Mouse (Mus musculus): ENCODE measurements around the gene Vps26a.
A peak's percentile ranks its signal among the peaks of the same experiment; 100 is the strongest.
"Not testable (repeated sequence)": the region's sequence is repeated elsewhere in the genome, so short reads cannot be mapped to it uniquely, and the experiment has no call there.

The Vps26a gene

DNA sequence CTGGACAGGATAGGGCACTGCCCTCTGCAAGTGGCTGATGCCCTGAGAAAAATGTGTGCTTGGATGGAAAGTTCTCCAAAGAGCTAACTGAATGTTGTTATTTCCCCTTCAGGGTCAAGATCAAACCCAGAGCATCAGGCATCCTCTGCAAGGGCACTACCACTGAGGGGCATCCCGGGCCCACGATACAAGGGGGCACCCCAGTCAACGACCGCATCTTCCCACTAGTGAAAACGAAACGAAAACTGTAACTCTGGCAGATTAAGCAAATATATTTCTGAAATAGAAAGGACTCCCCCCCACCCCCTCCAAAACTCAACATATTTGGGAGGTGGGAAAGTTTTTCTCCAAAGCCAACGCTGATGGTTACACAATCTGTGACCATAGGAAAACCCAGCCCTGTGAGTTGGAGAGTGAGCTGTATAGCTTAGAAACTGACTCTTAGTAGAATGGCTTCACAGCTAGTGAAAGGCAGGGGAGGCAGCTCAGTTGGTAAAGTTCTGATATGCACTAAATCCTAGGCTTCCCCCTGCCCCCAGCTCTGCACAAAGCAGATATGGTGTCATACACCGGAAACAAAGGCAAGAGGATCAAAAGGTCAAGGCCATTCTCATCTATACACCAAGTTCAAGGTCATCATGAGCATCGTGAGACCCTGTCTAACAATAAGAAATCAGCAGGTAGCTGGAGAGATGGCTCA lies 14.5 kb upstream of the Vps26a start:
- no peak for DNase-seq

GRCm38 (mm10) chr10:62500088-62500915 lies 13.7 kb upstream of the Vps26a start:
- DNase-seq, result peak; percentile 48 to 53

- not testable (repeated sequence) for DNase-seq
Measured at GRCm38 (mm10) chr10:62491681-62492080, 5.1 kb upstream of the Vps26a start.

DNA sequence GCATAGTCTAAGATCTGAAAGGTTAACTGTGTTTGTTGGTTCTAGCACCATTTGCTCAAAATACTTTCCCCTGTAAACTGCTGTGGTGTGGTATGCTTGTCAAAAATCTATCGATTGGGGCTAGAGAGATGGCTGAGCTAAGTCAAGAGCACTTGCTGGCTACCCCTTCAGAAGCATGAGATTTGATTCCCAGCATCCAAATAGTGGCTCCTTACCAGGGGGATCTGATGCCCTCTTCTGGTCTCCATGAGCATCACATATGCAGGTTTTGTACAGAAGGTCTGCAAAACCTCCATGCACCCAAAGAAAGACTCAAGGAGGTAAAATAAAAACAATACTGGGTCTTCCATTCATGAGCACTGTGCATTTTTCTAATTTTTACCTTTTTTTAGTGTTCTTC lies 1.7 kb upstream of the Vps26a start:
- peak; percentile 44 to 64 for DNase-seq

DNA sequence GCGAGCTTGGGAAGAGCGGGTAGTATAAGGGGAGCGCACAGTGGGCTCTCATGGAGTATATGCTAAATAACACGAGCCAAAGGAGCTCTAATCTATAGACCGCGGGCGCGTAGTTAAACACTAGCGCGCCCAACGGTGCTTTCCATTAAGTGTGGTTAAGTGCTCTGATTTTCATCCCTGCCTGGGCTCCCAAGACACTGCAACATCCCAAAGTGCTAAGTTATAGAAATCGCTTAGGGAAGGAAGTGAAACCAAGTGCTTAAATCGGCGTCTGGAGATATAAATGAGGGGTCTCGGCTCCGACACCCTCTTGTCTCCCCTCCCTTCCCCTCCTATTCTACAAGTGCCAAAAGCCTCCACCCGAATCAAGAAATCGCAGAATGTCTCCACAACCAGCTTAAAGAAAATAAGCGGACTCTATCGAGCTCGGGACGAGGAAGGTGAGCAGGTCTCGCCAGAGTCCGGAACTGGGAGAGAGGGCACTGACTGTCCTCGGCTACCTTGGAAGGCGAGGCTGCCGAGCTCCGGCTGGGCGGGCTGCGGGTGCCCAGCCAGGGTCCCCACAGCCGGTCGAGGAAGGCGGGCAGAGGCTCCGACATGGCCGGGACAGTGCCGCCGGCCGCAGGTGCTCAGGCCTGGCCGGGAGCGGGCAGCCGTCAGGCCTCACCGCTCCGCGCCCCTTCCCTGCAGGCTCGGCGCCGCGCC lies 575 bp downstream of the Vps26a start:
- no peak for DNase-seq

GRCm38 (mm10) chr10:62481108-62481852 lies 5.3 kb downstream of the Vps26a start:
- DNase-seq, result no peak

DNA sequence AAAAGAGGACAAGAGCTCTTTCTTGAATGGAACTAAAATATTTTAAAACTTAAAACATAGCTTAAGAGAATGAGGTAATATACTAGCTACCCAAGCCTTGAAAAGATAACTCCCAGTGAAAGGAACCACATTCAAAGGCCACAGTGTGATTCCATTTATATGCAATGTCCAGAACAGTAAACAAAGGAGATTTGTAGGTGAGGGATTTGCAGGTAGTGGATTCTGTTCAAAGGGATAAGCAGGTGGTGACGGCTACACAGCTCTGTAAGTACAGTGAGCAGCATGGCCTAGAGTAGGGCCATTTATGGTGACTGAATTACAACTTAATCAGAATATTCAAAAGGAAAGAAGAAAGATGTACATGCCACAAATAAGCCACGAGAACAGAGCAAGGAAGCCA lies 9.6 kb downstream of the Vps26a start:
- DNase-seq, result no peak

DNA sequence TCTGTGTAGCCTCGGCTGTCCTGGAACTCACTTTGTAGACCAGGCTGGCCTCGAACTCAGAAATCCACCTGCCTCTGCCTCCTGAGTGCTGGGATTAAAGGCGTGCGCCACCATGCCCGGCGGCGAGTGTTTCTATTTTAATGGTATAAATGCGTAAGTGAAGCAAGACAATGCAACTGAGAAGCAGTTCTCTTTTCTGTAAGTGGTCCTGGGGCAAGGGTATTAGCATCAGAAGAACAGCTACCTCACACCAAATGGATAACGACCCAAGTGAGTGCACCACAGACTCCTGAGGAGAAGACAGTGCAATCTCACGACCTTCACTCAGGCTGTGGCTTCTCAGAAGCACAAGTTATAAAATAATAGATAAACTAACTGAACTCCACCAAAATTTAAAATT lies 11.7 kb downstream of the Vps26a start:
- DNase-seq, result no peak

- DNase-seq, result no peak
Measured at GRCm38 (mm10) chr10:62471105-62471504, 15.5 kb downstream of the Vps26a start.

DNA sequence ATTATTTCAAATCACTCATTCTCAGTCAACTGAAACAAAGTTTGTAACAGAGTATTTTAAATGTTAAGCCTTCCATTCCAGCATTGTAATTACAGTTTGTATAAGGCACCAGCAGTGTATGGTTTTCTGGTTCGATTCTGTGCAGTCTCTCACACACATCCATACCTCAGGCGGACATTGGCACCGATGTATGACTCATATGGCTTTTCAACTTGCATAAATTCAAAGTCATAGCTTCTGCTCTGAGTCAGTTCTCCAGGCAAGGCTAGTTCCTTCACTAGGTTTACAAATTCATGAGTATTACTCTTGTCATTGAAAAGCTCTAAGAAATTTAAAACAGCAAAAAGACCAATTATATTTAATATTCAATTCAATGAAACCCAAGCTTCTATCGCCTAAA lies 16.9 kb downstream of the Vps26a start:
- no peak for DNase-seq

GRCm38 (mm10) chr10:62461321-62461720 lies 25.3 kb downstream of the Vps26a start:
- DNase-seq, result no peak

DNA sequence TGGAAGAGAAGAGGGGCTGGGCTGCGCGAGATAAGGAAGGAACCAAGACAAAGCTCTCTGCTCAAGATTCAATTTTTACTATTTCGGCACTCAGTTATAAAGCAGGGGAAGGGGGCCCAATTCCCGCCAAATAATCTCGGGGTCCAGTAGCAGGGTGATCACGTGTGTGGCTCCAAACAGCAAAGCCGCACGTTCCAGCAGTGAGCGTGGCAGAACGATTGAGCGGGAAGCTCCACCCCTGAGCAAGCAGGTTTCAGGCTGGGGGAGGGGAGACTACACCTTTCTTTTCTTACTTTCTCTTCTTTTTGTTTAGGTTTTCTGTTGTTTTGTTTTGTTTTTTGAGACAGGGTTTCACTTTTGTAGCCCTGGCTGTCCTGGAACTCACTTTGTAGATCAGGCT lies 34.6 kb downstream of the Vps26a start:
- not testable (repeated sequence) for DNase-seq

- DNase-seq, result no peak
Measured at GRCm38 (mm10) chr10:62450280-62450640, 36.3 kb downstream of the Vps26a start.

DNA sequence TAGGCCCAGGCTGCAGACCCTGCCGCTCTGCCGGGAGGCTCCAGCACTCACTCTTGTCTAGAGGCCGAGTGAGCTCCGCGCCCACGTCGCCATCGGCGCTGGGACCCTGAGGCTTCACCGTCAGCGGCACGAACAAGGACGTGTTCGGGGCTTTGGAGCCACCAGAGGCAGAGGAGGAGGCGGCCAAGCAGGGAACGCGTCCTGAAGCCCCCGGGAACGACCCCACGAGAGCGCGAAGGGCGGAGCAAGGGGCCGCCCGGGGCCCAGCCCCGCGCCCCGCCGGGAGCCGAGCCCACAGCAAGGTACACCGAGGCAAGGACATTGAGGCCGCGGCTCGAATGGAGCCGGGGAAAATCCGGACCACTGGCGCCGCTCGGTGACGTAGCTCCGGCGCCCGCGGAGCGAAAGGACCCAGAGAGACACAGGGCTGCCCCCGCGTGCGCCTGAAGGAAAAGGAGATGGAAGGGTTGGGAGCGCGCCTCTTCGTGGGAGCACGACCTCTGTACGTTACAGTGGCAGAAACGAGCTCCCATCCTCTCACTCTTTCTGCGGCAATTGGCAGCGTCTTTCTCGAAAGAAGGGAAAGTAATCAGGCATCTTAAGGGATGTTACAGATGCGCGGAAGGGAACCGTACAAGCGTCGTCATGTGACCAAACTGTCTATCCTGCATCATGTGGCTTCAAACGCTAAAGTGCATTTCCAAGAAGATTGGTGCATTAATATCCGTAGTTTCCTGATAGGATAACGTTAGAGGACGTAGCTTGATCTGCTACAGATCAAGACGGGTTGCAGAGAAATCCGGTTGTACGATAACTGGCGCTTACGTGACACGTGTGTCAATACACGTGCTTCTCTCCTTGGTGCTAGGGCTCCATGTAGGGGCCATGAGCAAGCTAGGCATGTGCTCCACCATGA lies 37.0 kb downstream of the Vps26a start, which contains the start of the genes 4930507D05Rik and Supv3l1:
Gene 4930507D05Rik, plus strand, starts transcription at position 126 of the 916 bp plus-strand sequence.
Gene Supv3l1, minus strand, starts transcription at position 375 of the 916 bp plus-strand sequence.
- peak; percentile 82 to 88 for DNase-seq

DNA sequence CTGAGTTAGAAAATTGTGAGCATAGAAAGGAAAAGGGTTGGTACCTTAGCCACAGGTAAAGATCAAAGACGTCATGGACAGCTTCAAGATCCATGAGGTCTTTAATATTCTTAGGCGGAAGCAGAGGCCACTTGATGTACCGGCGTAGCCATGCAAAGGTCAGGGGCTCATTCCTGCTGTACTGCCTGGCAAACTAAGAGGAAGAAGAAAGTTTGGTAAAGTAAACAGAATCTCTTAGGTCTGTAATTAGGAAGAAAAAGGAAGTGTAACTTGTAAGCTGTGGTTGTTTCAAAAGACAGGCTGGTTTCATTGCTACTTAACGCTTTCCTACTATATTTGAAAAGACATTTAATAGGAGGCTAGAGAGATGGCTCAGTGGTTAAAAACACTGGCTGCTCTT lies 56.2 kb downstream of the Vps26a start:
- DNase-seq, result no peak

- DNase-seq, result peak in 1 of 2 experiments; percentile 15
Measured at GRCm38 (mm10) chr10:62425081-62425871, 61.3 kb downstream of the Vps26a start.

DNA sequence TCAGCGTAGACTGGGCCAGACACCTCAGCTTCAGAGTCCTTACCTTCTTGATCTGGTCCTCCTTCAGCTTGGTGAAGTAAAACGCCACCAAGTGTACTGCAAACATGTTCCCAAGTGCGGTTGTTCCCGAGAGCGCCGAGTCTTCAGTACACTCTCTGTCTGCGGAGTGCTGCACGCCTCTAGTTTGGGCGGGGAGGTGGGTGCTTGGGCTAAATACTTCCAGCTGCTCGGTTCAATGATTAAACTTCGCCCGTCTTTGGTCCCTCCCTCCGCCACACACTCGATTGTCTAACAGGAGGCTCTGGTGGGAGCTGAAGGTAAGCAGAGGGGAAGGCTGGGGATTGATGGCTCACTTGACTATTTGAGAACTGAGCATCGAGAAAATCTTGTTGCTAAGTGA lies 64.3 kb downstream of the Vps26a start, which contains the start of gene Hkdc1:
Gene Hkdc1, minus strand, starts transcription at position 237 of the 400 bp plus-strand sequence.
- peak in 1 of 2 experiments; percentile 15 for DNase-seq

- DNase-seq, result no peak
Measured at GRCm38 (mm10) chr10:62421127-62421526, 65.5 kb downstream of the Vps26a start.

DNA sequence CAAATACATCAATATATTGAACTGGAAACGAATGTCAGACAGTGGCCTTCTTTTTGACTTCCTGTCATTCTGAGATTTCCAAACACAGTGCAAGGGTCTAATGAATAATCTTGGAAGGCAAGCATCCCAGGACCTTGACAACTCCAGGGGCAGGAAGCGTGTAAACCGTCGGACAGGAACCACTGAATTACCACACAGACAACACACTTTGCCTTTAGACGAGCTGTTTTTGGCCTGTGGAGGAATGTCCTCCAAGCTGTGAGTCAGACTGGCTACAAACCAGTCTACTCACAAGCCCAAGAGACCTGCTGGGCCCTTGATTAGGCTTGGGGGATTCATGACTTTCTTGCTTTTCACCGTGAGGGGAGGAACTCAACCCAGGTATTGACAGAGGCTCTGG lies 66.2 kb downstream of the Vps26a start:
- no peak for DNase-seq

GRCm38 (mm10) chr10:62419422-62419821 lies 67.2 kb downstream of the Vps26a start:
- DNase-seq, result no peak

All from kidney, adult 8-10 months (tissue).